Mouse (Mus musculus): Measurements from ENCODE around the gene Irs1. TPM values are rescaled to one million over a fixed set of nuclear protein-coding genes. Genes with fewer than 3 reads are reported as not detected.
A peak's percentile ranks its signal among the peaks of the same experiment; 100 is the strongest.

Irs1 gene
- total RNA-seq, 2 experiments from 2014 or later = 29.7 to 31.3 TPM

DNA sequence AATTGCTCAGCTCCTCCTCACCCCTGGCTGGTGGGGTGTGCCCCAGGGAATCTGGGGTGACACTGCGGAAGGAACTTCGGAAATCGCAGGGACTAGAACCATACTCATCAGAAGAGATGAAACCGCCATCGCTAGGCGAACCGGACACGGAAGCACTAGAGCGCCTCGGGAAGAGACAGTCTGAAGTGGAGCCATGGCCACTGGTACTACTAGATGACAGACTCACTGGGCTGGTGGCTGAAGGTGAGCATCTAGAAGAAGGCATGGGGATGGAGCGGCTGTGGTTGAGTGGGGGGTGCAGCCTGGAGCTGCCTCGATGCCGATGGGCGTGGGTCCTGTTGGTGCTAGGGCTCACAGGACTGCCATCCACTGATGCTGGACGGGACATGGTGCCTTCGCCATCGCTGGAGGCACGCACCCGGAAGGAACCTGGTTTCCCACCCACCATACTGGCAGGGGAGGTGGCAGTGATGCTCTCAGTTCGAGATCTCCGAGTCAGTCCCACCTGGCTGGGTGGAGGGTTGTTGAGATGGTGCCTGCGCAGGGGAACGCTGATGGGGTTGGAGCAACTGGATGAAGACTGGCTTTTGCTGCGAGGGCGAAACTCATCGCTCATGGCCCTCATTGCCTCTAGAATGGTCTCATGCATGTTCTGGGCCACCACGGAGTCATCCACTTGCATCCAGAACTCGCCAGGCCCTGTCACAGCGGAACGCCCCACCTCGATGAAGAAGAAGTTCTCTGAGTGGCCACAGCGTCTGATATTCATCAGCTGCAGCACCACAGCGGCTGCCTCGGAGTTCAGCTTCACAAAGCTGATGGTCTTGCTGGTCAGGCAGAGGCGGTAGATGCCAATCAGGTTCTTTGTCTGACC lies 1.9 kb downstream of the Irs1 start:
- peak; percentile 16 to 44 for DNase-seq (ENCODE audit: low spot score in 2 of 2)

DNA sequence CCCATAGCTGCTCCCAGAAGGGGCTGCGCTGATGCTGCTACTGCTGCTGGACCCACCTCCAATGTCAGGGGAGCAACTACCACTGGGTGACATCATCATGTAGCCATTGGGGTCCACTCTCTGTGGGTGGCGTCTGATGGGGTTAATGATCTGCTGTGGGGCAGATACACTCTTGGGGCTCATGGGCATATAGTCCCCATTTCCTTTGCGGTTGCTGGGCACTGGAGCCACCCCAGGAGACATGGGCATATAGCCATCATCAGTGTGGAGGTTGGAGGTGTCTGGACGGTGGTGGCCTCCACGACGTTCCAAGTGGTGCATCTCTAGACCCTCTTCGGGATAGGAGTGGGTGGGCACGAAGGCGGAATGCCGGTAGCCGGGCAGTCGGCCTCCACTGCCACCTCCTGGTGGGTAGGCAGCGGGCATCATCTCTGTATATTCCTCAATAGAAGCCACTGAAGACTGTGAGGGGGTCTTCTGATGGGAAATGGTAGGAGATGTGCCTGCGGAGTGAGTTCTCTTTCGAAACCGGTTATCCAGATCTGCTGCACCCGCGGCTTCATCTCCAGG lies 2.7 kb downstream of the Irs1 start:
- peak; percentile 57 to 71 for DNase-seq (ENCODE audit: low spot score in 2 of 2)

DNA sequence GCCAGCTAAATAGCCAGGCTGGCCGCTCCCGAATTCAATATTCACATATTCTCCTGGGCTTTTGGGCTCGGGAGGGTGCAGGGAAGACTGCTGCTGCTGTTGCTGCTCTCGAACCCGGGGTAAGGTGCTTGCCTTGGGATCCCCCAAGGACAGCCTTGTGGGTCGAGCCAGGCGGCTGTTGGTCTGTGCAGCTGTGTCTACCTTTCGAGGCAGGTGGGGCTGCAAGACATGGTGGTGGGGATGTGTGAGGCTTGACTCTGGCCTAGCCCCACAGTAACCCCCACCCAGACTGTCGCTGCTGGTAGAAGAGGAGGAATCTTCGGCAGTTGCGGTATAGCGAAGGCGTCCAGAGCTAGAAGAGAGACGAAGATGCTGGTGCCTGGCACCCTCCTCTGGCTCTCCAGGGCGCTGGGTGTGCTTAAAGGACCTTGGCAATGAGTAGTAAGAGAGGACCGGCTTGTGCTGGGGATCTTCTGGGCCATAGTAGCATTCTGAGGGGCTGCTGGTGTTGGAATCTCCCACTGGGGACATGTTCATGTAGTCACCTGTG lies 3.4 kb downstream of the Irs1 start:
- peak in 1 of 2 experiments; percentile 40 for DNase-seq (ENCODE audit: low spot score in 2 of 2)

DNA sequence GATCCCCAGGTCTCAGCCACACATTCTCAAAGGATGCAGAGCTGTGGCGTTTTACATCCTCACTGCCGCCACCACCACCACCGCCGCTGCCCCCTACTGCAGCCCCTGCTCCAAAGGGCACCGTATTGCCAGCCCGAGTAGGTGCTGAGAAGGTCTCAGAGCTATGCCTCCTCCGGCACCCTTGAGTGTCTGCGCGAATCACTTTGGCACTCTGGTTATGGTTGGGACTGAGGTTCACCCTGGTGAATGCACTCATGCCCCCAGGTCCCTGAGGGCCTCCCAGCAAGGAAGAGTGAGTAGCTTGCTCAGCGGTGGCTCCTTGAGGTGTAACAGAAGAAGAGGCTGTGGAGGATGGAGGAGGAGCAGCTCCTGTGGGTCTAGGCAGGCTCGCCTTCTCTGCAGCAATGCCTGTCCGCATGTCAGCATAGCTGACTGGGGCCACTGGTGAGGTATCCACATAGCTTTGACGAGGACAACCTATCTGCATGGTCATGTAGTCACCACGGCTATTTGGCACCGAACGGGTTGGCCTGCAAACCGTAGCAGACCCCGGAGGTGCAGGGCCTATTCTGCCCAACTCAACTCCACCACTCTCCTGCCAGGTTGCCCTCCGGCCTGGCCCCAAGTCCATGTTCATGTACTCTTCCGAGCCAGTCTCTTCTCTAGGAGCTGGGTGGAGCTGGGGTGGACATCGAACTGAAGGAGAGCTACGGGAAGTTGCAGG lies 4.0 kb downstream of the Irs1 start:
- DNase-seq (ENCODE audit: low spot score in 2 of 2) = peak; percentile 41 to 42

DNA sequence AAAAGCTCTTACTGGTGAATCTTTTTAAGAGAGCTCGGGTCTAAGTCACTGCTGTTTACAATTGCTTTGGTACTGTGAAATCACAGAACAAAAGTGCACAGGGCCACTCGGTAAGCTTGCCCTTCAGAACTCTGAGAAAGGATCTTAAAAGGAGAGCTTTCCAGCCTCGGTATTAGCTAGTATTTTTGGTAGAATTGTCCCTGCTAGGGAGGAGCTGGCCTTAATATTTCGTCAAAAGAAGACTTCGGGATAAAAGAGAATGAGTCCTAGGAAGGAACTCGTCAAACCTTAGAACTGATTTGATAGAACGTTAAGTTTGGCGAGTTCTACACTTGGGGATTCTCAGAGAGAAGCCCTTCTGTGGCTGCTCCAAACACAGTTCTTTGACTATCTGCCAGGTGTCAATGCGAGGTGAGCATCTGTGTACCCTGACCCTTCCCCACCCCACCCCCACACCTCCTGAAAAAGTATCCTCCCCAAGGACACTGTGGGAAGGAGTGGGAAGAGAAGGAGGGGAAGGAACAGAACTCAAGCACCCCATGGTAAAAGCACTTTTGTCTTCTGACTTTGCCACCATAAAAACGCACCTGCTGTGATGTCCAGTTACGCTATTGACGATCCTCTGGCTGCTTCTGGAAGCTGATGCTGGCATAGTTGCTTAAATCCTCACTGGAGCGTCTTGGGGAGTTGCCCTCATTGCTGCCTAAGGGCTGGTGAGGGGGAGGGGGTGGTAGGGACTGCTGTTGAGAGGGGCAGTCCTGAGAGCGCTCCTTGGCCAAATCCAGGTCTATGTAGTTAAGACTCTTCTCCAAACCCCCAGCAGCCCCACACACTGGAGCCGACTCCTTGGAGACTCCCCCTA lies 4.8 kb downstream of the Irs1 start:
- DNase-seq (ENCODE audit: low spot score in 2 of 2) = peak in 1 of 2 experiments; percentile 44

DNA sequence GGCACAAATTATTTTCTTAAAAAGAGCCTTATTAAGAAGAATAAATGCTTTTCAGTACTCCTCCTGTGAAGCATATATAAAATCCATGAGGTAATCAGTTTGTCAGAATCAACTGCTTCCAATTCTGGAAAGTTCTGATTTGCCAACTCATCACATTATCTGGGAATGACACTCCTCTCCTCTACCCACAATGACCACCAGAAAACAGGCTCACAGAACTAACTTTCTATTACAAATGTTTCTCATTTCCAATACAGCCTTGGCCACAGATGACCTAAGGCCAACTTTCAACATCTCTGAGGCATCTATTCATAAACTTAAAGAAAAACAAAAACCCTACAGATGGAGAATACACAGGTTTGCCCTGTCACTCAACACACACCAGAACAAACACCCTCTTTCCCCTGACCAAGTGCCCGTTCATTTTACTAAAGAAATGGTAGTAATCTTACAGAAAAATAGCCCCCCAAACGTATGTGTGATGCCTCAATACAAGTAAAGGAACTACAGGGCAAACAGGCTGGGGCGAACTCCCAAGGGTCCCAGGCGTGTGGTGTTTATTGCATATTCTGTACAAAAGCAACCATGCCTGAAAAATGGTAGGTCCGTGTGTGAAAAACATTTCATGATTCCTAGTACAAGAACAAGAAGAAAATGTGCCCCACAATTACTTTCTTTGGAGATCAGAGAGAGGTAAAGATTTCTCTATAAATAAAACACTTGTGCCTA lies 5.6 kb downstream of the Irs1 start:
- no peak for DNase-seq (ENCODE audit: low spot score in 2 of 2)

DNA sequence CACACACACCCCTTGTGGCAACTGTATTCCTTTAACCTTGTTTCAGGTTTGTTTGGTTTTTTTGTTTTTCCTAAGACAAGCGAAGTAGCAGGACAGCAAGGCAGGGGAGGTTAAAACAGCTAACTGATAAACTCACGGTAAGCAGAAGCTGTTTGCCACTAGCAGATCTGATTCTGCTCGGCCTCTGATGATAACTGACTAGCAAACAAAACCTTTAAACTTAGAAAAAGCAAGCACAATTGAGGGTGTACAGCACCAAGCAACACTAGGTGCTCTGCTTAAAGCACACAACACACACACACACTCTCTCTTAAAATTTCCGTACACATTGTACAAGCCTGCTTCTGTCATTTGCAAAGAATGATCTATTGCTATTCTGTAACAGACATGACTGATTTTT lies 6.8 kb downstream of the Irs1 start:
- DNase-seq (ENCODE audit: low spot score in 2 of 2) = peak in 1 of 2 experiments; percentile 18

DNA sequence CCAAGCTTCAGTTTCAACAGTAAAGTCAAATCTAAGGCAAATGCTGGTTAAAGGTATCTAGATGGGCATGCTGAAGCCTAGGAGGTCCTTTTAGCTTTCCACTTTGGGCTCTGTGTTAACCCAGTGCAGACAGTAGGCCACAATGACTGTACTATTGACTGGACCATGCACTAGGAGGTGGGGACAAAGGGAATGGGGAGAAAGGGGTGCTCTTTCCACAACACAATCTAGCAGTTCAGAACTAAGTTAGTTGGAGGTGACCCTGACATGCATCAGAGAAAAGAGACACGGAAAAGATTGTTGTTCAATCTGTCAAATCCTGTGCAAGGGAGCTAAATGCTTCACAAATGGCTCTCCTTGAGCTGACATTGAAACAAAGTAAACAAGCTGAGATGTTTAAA lies 7.3 kb downstream of the Irs1 start:
- DNase-seq (ENCODE audit: low spot score in 2 of 2) = peak; percentile 26 to 47

DNA sequence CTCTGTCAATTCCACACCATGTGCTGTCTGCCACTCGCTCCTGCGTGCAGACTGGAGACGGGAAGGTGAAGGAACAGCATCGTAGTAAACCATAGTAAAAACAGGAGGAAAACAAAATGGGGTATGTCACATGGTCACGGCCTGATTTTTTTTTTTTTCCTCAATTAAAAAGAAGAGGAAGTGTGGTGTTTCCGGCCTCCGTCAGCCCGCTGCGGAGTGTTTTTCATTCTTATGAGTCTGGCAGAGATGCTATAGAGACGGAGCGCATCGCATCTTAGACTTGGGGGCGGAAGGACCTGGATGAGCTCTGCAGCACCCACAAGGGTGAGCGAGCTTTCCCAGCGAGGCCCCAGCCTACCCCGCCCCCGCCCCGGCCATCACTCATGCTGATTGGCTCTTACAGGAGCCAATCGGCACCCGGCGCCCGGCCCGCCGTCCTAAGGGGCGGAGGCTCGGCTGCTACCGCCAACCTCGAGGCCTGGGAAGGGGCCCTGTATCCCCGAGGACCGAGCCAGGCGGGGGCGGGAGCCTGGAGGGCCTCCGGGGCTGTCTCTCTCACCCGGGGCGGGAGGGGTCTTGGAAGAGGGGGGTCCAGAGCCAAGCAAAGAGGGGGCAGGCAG lies 8.1 kb downstream of the Irs1 start:
- DNase-seq (ENCODE audit: low spot score in 2 of 2) = peak; percentile 86 to 91

DNA sequence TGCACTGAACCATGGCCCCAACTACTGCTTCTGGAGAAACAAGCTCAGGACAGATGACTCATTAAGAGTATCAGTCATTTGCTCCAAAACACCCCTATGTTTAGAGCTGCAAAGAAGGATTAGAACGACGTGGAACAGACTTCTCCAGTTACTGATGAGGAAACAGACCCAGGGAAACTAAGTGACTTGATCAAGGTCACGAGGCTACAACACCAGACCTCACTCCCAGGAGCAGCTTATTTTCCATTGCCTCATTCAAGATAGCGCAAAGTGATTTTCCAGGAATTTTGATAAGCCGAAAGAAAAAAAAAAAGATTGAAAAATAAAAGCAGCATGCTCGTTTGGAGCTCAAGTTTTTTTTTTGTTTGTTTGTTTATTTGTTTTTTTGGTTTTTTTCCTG lies 9.4 kb downstream of the Irs1 start:
- DNase-seq (ENCODE audit: low spot score in 2 of 2) = no peak

DNA sequence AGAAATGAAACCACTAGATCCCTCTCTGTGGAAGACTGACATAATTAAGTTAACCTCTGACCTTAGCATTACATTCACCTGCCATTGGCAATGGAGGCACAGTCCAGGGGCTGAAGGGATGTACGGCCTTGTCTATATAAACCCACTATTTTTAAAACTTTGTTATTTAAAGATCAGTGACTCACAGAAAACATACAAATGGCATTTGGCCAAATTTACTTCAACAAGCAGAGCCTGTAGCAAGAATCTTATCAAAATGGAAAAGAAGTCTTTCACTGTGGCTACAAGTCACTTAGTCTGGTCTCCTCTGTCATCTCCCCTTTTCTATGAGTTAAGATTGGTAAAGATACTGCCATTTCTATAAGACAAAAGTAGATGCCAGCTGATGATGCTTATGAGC lies 11.4 kb downstream of the Irs1 start:
- DNase-seq (ENCODE audit: low spot score in 2 of 2) = no peak

DNA sequence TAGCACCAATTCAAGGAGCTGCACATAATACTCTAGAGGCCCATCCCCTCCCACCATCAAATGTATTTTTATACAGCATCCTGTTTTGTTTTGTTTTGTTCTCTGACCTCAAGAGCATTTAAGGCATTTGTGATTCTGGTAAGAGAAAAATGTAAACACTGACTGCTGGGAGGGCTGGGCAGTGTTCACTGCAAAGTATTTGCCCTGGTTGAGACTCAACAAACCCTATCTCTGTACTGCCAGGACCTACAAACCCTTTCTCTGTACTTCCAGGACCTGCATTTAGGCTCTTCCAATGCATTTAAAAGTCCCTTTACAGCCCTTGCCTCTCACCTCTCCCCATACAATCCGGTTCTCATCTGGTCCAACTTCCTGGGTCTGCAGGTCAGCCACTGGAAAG lies 16.9 kb downstream of the Irs1 start:
- no peak for DNase-seq (ENCODE audit: low spot score in 2 of 2)

DNA sequence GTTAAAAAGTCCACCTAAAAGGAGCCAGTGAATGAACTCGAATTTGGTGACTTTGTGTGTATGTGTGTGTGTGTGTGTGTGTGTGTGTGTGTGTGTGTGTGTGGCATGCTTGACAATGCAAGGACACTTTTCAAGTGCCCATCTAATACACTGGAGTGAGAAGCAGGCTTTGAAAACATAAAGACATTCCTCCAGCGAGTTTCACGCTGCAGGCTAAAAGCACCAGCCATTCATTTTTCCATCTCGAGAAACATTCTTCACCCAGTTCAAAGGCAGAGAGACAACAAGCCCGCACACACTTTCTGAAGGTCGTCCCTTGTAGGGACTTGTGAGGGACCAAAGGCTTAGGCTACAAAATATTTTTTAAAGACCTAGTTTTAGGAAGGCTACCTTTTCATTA lies 17.7 kb downstream of the Irs1 start:
- DNase-seq (ENCODE audit: low spot score in 2 of 2) = no peak

DNA sequence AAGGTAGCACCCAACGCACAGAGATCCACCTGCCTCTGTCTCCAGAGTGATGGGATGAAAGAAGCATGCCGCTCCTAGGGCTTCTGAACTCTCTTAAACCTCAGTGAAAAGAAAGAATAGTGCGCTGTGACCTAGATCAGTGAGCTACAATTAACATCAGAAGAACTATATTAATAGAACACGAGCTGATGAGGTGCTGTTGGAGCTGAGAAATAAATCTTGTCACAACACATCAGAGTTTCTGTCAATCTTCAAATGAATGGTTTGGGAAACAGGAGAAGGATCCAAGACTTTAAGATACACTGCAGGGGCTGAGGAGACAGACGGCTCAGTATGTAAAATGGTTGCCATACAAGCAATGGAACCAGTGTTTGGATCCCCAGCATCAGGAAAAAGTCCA lies 19.0 kb downstream of the Irs1 start:
- no peak for DNase-seq (ENCODE audit: low spot score in 2 of 2)

DNA sequence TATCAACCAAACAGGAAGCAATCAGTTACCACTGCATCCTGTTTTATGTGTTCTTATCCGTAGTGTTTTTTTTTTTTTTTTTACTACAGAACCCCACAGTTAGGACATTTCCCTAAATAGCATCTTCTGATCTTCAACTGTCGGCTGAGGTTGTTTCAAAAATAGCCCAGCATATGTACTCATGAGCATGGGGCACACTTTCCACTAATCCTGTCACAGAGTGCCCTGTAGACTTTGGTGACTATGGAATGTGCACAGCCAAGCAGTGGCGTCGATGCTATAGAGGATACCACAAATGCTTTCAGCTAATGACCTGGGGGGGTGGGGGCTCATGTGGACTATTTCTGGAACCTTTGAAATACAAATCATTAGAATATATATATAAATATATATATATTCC lies 23.7 kb downstream of the Irs1 start:
- DNase-seq (ENCODE audit: low spot score in 2 of 2) = no peak

DNA sequence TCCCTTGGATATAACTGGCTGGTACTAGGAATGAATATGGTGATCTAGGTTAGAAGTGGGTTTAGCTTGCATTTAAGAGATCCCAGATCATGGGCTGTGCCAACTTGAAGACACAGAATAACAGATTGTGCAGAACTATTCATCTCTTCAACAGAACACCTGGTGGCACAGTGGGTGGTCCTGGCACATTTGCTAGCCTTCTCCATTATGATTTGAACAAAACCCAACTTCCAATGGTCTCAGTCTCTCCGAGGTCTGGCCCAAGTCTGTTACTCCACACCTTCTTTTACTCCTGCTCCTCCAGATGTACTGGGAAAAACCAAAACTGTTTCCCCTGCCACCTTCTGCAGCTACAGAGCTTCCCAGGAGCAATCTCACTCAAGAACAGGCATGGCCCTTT lies 28.9 kb downstream of the Irs1 start:
- DNase-seq (ENCODE audit: low spot score in 2 of 2) = no peak

DNA sequence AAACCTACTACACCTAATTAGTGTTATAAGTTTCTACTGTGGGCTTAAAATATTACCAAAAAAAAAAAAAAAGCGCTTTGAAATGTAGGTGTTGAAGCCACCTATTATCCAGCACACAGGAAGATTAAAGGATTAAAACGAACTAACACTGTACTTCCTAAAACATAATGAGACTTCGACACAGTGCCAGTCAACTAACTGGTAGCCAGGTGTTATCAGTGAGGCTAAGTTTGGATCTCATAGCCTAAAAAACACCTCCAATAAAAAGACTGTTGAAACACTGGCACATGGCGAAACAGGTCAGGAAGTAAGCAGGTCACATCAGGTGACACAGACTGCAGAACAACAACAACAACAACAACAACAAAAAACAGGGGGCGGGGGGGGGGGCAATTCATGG lies 29.6 kb downstream of the Irs1 start:
- DNase-seq (ENCODE audit: low spot score in 2 of 2) = no peak

DNA sequence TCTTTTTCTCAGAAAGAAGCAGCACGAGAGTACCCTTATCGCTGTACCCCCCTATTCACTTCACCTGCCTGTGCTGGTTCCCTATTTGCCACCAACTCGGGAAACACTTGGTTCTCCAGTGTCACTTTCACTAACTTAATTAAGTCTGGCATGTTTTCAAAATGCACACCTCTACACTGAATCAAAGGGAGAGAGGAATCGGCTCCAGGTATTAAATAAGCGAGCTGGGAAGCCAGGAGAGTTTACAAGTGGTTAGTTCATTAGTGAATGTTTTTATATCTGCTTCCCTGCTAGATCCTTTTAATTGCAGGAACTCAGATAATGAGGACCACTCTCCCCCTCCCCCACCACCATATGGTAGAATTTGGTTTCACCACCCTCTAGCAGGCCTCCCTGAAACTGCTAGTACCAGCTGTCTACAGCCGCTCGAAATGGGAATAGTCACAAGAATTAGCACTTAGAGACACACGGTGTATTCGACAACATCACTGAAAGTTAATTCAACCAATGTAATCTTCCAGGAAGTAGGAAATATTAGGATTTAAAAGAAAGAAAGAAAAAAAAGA lies 30.1 kb downstream of the Irs1 start:
- peak; percentile 43 to 66 for DNase-seq (ENCODE audit: low spot score in 2 of 2)

DNA sequence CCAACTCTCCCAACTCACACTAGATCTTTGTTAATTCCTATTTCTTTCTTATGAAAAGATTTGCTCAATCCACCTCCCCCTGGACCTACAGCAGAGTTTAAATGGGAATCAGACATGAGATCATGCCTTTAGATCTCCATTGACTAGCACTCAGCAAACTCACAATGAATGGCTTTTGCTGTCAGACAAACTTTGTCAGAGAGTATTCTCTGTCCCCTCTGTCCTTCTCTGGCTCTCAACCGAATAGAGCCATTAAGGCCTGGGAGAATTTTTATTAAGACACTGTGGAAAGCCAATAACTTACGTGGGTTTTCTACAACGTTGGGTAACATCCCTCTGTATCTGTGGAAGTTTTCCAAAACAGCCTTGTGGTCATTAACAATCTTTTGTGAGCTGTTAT lies 31.2 kb downstream of the Irs1 start:
- no peak for DNase-seq (ENCODE audit: low spot score in 2 of 2)

DNA sequence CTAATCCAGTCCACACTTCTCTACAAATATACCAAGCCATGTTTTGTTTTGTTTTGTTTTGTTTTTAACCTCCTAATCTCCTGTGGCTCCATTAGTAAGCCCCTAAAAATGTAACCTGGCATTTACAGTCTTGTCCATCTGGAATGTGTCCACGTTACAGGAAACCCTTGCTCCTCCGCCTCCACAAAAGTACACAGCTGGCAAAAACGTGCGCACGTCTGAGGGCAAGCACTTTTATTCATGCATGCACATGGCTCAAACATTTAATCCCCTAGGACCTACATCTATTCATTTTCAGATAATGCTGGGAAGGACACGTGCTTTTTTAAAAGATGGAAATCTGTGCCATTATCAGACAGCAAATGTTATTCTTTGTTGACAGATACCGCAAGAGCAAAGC lies 32.9 kb downstream of the Irs1 start:
- no peak for DNase-seq (ENCODE audit: low spot score in 2 of 2)
